Mouse (Mus musculus): ENCODE measurements around the gene Rhobtb1. TPM values are rescaled to one million over a fixed set of nuclear protein-coding genes. Genes with fewer than 3 reads are reported as not detected.

Gene Rhobtb1
- polyA plus RNA-seq, 1 experiment from 2014 or later = 6.2 TPM

DNA sequence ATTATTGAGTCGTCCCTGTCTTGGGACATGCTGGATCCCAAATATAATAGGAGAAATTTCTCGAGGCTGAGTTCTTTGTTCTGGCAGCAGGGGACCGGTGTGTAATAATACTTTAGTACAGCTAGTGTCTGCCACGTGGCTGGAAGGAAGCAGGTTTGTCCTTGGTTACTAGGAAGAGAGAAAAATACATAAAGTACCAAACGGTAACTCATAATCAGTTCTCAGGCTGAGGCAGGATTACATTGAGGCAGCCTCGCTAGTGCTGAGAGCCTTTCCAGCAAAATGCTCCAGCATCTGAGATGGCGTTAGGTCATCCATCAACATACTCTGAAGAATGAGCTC, 183.9 kb downstream of the Rhobtb1 start:
- no peak for DNase-seq (ENCODE audit: low read depth, low spot score)
- in situ Hi-C loops (cut with MboI; ENCODE audit: low pct_unique_long_range_greater_than_20kb) = no loop called here
- ATAC-seq = no peak
- ChIA-PET POLR2A (no interaction called here), CTCF (interaction anchor here (1.2 kb wide), 1 partner anchor 9 kb away, joined by 3 read pairs; no protein-coding TSS in a partner anchor)
- no peaks in the 10 kb centered on the region for H3K27me3 ChIP-seq
- no peak for TF ChIP-seq CTCF (IDR thresholded peaks at IDR 0.05)

DNA sequence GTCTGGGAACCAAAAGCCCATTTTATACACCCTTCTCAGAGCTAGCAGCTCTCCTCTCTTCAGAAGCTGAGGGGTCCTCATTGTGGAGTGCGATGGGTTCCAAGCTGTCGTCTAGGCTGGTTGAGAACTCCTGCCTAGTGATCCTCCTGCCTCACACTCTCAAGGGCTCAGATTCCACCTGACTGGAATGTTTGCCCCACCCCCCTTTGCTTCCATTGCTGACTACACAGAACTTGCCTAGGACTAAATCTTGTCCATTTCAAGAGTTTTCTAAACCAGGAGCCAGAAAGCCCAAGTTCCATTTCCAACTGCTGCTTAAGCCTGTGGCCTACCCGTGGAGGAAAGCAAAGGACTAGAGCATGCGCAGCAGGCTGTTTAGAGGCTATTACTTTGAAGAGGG, 184.4 kb downstream of the Rhobtb1 start:
- DNase-seq (ENCODE audit: low read depth, low spot score) (no peak), ATAC-seq (no peak)
- H3K27me3 ChIP-seq = no peaks in the 10 kb centered on the region
- no peak for TF ChIP-seq CTCF (IDR thresholded peaks at IDR 0.05)
- ChIA-PET CTCF (interaction anchor here (1.2 kb wide), 1 partner anchor 9 kb away, joined by 3 read pairs; no protein-coding TSS in a partner anchor), POLR2A (no interaction called here)
- in situ Hi-C loops (cut with MboI; ENCODE audit: low pct_unique_long_range_greater_than_20kb) = no loop called here

DNA sequence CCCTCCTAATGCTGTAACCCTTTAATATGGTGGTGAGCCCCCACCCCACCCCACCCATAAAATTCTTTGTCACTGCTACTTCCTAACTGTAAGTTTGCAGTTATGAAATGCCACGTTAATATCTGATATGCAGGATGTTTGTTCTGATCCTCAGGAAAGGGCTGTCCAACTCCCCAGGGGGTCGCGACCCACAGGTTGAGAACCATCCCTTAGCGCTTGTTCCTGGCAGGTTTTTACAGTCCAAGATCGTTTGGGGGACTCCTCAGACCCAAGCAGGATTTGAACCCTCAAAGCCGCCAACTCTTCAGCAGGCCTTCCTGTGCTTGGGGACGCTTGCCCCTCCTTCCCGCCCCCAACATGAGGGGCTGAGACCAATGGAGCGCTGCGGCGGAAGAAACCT, 185.0 kb downstream of the Rhobtb1 start:
- DNase-seq (ENCODE audit: low read depth, low spot score) (no peak), ATAC-seq (no peak)
- ChIA-PET CTCF (interaction anchor here (0.9 to 1.2 kb wide), 2 partner anchors 10 to 15 kb away, joined by 3 read pairs; no protein-coding TSS in a partner anchor), POLR2A (no interaction called here)
- H3K27me3 ChIP-seq = no peaks in the 10 kb centered on the region
- in situ Hi-C loops (cut with MboI; ENCODE audit: low pct_unique_long_range_greater_than_20kb) = no loop called here
- no peak for TF ChIP-seq CTCF (IDR thresholded peaks at IDR 0.05)

DNA sequence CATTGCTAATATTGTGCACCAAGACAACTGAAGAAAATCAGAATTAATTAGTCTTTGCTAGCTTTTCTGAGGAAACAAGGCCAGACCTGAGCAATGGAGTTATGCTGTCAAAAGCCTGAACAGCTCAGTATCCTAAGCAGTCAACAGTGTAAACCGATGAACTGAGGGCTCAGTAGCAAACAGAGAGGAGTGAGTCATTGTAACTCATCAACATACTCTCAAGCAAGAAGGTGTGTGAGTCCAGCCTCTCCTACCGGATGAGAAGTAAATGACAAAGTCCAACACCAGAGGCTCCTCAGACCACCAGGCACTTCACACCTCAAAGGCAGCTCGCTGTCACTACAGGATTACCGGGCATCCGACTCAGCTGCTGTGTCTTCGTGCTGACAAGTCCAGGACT, 188.8 kb downstream of the Rhobtb1 start:
- H3K27me3 ChIP-seq = no peaks in the 10 kb centered on the region
- no peak for ATAC-seq
- TF ChIP-seq CTCF (IDR thresholded peaks at IDR 0.05) = no peak
- ChIA-PET POLR2A (no interaction called here), CTCF (interaction anchor here (1.4 kb wide), 1 partner anchor 9 kb away, joined by 7 read pairs; no protein-coding TSS in a partner anchor)
- in situ Hi-C loops (cut with MboI; ENCODE audit: low pct_unique_long_range_greater_than_20kb) = no loop called here
- DNase-seq (ENCODE audit: low read depth, low spot score) = no peak

Other genes with a start within 250 kb of the Rhobtb1 start
- gene A930033H14Rik, start 61.7 kb downstream of the Rhobtb1 start, polyA plus RNA-seq (2021) = 6.8 TPM
- 221 TPM for gene Cdk1, start 201.5 kb downstream of the Rhobtb1 start, polyA plus RNA-seq (2021)
- 83.2 TPM for gene Ank3, start 247.3 kb downstream of the Rhobtb1 start, polyA plus RNA-seq (2021)